ENCODE assay signal across 14 mouse cellular contexts in the genomic region with DNA sequence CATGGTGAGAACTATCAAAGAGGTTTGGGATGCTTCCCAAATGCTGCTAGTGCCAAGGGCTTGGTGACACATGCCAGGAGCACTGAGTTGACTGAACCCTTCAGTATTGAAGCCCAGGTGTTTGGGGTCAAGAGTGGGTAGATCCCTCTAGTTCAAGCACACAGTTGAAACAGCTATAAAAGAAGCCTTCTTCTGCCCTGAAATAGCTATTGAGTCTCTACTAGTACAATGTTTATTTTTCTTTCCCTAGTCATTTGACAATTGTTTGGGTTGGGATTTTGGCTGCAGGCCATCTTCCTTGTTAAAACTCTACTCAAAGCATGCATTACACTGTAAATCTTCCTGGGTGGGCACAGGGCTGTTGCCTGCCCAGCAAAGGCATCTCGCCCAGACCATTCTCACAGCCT.
DNase-seq lines count a peak whose midpoint lies in the region; ATAC-seq and TF ChIP-seq lines count a peak whose summit lies in the region.
"Had no signal": no experiment of that assay in that cellular context is flagged by ENCODE, and none has a peak within 500 bp of the region (broad histone marks: within the 10 kb centered on the region; RNA-seq: fewer than 3 reads in every experiment).

No protein-coding gene starts in this region.

- ATAC-seq in frontal cortex, adult (ENCODE audit: low TSS enrichment), result peak; percentile 27; the same call in 1 of the 2 replicates
- ATAC-seq in midbrain, postnatal 0 days (ENCODE audit: low FRiP score), result no peak
- ATAC-seq in midbrain, embryonic 15.5 days (replicated peaks), result no peak
- ATAC-seq: intestine, embryonic 15.5 days; liver, embryonic 12.5 days; Patski had no signal

- no peak for DNase-seq in frontal cortex, postnatal 25 days (ENCODE audit: low spot score in 2 of 2)
- peak; percentile 7 to 34 for DNase-seq in layer of hippocampus, adult 18-20 months (ENCODE audit: low spot score in 2 of 2)
- no peak for DNase-seq in layer of hippocampus, postnatal 25 days (ENCODE audit: extremely low spot score in 1 of 2, low spot score in 1 of 2)
- peak; percentile 54 for DNase-seq in midbrain, postnatal 0 days (ENCODE audit: low spot score)
- DNase-seq in mesoderm, embryonic 11.5 days (ENCODE audit: low read depth, low spot score), result peak; percentile 31
- no peak for DNase-seq in B cell, adult 2 months
- DNase-seq: heart, adult 2 months; heart, postnatal 14 days had no signal

- no peaks in the 10 kb centered on the region for H3K36me3 ChIP-seq in midbrain, postnatal 0 days (ENCODE audit: insufficient read depth, low read length)
- no peaks in the 10 kb centered on the region for H3K36me3 ChIP-seq in midbrain, embryonic 15.5 days (replicated peaks)
- H3K36me3 ChIP-seq: intestine, embryonic 15.5 days; liver, embryonic 12.5 days had no signal

- TF ChIP-seq CTCF in midbrain, postnatal 0 days (IDR thresholded peaks at IDR 0.05), result no peak

- H3K4me1 ChIP-seq in midbrain, postnatal 0 days (ENCODE audit: insufficient read depth, low read length), result no peaks in the 10 kb centered on the region
- no peaks in the 10 kb centered on the region for H3K4me1 ChIP-seq in midbrain, embryonic 15.5 days
- H3K4me1 ChIP-seq: intestine, embryonic 15.5 days; liver, embryonic 12.5 days had no signal

- no peaks in the 10 kb centered on the region for H3K9me3 ChIP-seq in midbrain, postnatal 0 days (ENCODE audit: low read length)
- H3K9me3 ChIP-seq in midbrain, embryonic 15.5 days, result no peaks in the 10 kb centered on the region
- H3K9me3 ChIP-seq: intestine, embryonic 15.5 days had no signal

- no peak overlapping the region for H3K9ac ChIP-seq in midbrain, postnatal 0 days (replicated peaks; ENCODE audit: low read length, poor library complexity, severe bottlenecking)
- H3K9ac ChIP-seq in midbrain, embryonic 15.5 days, result no peak overlapping the region
- H3K9ac ChIP-seq: intestine, embryonic 15.5 days; liver, embryonic 12.5 days had no signal

- no peak overlapping the region for H3K27ac ChIP-seq in midbrain, postnatal 0 days (ENCODE audit: low read depth, low read length)
- H3K27ac ChIP-seq in midbrain, embryonic 15.5 days, result no peak overlapping the region
- H3K27ac ChIP-seq: heart, adult 2 months; intestine, embryonic 15.5 days; liver, embryonic 12.5 days had no signal

- 54% methylated on average over 1 of the region's 1 CpGs for WGBS in midbrain, postnatal 0 days
- WGBS in midbrain, embryonic 15.5 days, result 64% methylated on average over 1 of the region's 1 CpGs

- H3K4me3 ChIP-seq in midbrain, postnatal 0 days (ENCODE audit: low read depth, low read length), result no peak overlapping the region
- H3K4me3 ChIP-seq in midbrain, embryonic 15.5 days, result no peak overlapping the region
- H3K4me3 ChIP-seq: heart, adult 2 months; intestine, embryonic 15.5 days; liver, embryonic 12.5 days; myocyte had no signal

- no peak overlapping the region for H3K4me2 ChIP-seq in midbrain, postnatal 0 days (ENCODE audit: low read depth, low read length, poor library complexity, severe bottlenecking)
- H3K4me2 ChIP-seq in midbrain, embryonic 15.5 days, result no peak overlapping the region
- H3K4me2 ChIP-seq: intestine, embryonic 15.5 days; liver, embryonic 12.5 days had no signal

- no peaks in the 10 kb centered on the region for H3K27me3 ChIP-seq in midbrain, postnatal 0 days (ENCODE audit: insufficient read depth, low read length)
- H3K27me3 ChIP-seq in midbrain, embryonic 15.5 days (replicated peaks), result no peaks in the 10 kb centered on the region; the same call in 1 of the 2 replicates
- H3K27me3 ChIP-seq: intestine, embryonic 15.5 days; liver, embryonic 12.5 days had no signal

Comparison
In these comparisons a context has a peak if more than half of its experiments do, and no peak if none do; other contexts are left out.
1. DNase-seq: peak in layer of hippocampus, adult 18-20 months (2 of 2), midbrain, postnatal 0 days (single experiment) and mesoderm, embryonic 11.5 days (single experiment); none in frontal cortex, postnatal 25 days (0 of 2), layer of hippocampus, postnatal 25 days (0 of 2) and B cell, adult 2 months (0 of 2).